Mouse (Mus musculus): ENCODE data around the gene Commd6.

DNA sequence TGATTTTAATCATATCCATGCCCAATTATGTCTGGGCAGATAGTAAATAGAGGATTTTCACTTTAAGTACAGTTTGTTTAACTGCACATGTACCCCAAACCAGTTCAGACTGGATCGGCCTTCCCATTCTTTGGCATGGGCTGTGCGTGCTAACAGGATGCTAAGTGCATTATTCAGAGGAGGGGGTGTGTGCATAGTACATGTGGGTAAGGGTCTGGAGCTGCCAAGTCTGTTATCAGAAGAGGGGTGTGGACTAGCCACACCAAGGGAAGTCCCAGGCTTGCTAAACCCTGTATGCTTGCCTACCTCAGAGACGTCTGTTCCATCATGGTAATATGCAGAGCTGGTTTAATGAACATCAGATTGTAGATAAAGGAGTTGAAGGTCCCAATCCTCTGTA lies 23.8 kb upstream of the Commd6 start:
- TF ChIP-seq CTCF (IDR thresholded peaks at IDR 0.05; ENCODE audit: control insufficient read depth, insufficient read depth, insufficient read length) (no peak), MAX (IDR thresholded peaks at IDR 0.05) (no peak), MYOG (IDR thresholded peaks at IDR 0.05; ENCODE audit: control insufficient read depth, extremely low read depth, insufficient read length) (no peak), CEBPB (IDR thresholded peaks at IDR 0.05; ENCODE audit: low read depth) (no peak), USF1 (IDR thresholded peaks at IDR 0.05; ENCODE audit: low read depth) (no peak), FOSL1 (IDR thresholded peaks at IDR 0.05; ENCODE audit: insufficient read depth, low read length, poor library complexity, severe bottlenecking) (no peak)

All from C2C12 (cell line).